Mouse (Mus musculus) Muller cell, postnatal 12 days (primary cell): ENCODE data around the gene Myo5a.
"Not testable (repeated sequence)": the region's sequence is repeated elsewhere in the genome, so short reads cannot be mapped to it uniquely, and the experiment has no call there.

ENCODE experiments used
- DNase-seq: peaks from one replicate; pipeline ENCODE4 v3.0.0-alpha.2; 2015; ENCODE audit errors: inconsistent ontology term

The Myo5a gene

GRCm38 (mm10) chr9:75248359-75248758 is 177.5 kb downstream of the Myo5a start:
- DNase-seq: no peak

DNA sequence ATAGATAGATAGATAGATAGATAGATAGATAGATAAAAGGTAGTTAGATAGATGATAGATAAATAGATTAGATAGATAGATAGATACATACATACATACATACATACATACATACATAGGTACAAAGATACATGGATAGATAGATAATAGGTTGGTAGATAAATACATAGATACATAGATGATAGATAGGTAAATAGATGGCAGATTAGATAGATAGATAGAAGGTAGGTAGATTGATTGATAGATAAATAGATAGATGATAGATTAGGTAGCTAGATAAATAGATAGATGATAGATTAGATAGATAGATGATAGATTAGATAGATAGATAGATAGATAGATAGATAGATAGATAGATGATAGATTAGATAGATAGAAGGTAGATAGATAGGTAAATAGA is 178.1 kb downstream of the Myo5a start:
- no peak for DNase-seq

- DNase-seq: not testable (repeated sequence)
Observed at GRCm38 (mm10) chr9:75253158-75253557, 182.3 kb downstream of the Myo5a start.

- no peak for DNase-seq
Observed at GRCm38 (mm10) chr9:75253766-75254165, 183.0 kb downstream of the Myo5a start.

GRCm38 (mm10) chr9:75254196-75254955 is 183.6 kb downstream of the Myo5a start:
- no peak for DNase-seq

- no peak for DNase-seq
Observed at GRCm38 (mm10) chr9:75255820-75256545, 185.2 kb downstream of the Myo5a start.

GRCm38 (mm10) chr9:75258792-75259191 is 188.0 kb downstream of the Myo5a start:
- DNase-seq: no peak

DNA sequence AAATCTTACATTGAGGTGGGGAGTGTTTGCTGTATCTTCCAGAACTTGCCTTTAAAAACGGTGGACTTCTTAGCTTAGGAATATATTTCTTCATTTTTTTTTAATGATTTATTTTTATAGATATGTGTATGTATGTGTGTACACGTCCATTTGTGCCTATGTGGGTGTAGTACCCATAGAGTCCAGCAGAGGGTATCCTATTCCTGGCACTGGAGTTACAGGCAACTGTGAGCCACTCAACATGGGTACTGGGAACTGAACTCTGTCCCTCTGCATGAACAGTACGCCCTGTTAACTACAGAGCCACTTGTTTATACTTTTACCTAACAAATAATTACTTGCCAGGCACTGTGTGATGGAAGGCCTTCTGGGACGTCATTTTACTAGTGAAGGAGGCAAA is 188.8 kb downstream of the Myo5a start:
- DNase-seq: no peak

- no peak for DNase-seq
Observed at GRCm38 (mm10) chr9:75261332-75261872, 190.6 kb downstream of the Myo5a start.

- DNase-seq: no peak
Observed at GRCm38 (mm10) chr9:75262235-75262826, 191.5 kb downstream of the Myo5a start.

DNA sequence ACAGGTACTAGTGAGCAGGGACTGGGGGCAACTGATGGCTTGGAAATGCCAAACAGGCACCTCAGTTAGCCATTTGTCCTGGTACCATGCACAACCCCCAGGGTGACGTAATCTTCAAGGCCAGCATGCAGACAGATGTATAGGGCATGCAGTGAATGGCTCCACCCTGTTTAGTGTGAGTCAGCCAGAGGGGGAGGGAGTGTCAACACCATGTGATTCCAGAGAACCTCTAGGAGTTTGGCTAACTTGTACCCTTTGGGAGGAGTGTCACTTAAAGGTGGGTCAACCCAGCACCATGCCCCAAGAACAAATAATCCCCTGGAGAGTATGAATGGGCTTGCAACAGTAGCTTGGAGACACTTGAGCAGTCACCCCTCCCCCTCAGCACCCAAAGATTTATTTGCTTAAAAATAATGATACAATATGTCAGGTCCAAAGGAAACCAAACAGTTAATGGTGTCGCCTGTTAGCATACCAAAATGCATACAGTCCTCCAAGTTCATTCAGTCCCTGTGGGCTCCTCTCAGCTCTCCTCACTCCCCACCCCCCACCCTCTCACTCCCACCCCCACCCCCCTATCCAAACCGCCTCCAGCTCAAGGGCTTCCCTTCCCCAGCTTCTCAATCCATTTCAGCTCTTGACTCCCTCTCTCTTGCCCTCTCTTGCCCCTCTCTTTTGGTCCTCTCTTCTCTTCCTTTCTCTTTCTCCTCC is 193.3 kb downstream of the Myo5a start:
- DNase-seq: no peak

GRCm38 (mm10) chr9:75267147-75267546 is 196.3 kb downstream of the Myo5a start:
- DNase-seq: no peak

DNA sequence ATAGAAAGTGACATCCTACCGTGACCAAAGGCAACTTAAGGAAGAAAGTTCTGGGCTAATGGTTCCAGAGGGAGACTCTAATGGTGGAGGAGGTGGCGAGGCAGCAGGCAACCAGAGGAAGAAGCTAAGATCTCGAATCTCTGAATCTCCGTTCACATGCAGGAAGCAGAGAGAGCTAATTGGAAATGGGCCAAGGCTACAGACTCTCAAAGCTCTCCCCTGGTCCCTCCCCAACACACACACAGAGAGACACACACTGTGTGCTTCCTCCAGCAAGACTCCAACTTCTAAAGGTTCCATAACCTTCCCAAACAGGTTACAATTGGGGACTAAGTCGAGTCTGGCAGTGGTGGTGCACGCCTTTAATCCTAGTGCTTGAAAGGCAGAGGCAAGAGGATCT is 199.6 kb downstream of the Myo5a start:
- no peak for DNase-seq

DNA sequence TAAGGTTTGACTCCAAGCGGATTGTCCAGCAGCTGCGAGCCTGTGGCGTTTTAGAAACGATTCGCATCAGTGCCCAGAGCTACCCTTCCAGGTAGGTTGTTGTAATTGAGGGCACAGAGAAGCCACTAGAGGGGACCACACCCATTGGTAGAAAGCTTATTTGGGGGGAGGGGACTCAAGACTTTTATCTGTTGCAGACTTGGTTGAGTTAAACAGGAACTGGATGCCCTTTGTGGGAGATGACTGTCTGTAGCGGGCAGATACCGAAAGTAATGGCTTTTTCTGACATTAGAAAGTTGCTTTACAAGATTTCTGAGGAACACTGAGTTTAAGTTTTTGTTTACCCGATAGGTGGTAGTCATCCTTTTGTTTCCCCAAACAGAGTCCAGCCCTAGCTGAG is 200.7 kb downstream of the Myo5a start:
- DNase-seq: no peak
